Mouse (Mus musculus) adipocyte (in vitro differentiated cells): ENCODE measurements around the gene Uqcr11.

Experiments used
- DNase-seq: peaks from one replicate; pipeline ENCODE4 v3.0.0-alpha.2; 2016; ENCODE audit warnings: low spot score

The Uqcr11 gene

GRCm38 (mm10) chr10:80406684-80407501 lies at the start of gene Uqcr11:
Uqcr11 (minus strand) TSS chr10:80406830.
- peak; percentile 94 for DNase-seq

GRCm38 (mm10) chr10:80455697-80456096 lies 49.1 kb upstream of the Uqcr11 start:
- no peak for DNase-seq

GRCm38 (mm10) chr10:80454781-80455180 lies 48.2 kb upstream of the Uqcr11 start:
- DNase-seq = peak; percentile 74

GRCm38 (mm10) chr10:80453601-80454000 lies 47.0 kb upstream of the Uqcr11 start:
- no peak for DNase-seq

- no peak for DNase-seq
Measured at GRCm38 (mm10) chr10:80450599-80450998, 44.0 kb upstream of the Uqcr11 start.

- DNase-seq = peak; percentile 79
Measured at GRCm38 (mm10) chr10:80445898-80446601, 39.4 kb upstream of the Uqcr11 start.

GRCm38 (mm10) chr10:80445052-80445451 lies 38.4 kb upstream of the Uqcr11 start:
- DNase-seq = no peak

- no peak for DNase-seq
Measured at GRCm38 (mm10) chr10:80444339-80445045, 37.9 kb upstream of the Uqcr11 start.

GRCm38 (mm10) chr10:80443575-80444278 lies 37.1 kb upstream of the Uqcr11 start:
- no peak for DNase-seq

GRCm38 (mm10) chr10:80442989-80443388 lies 36.4 kb upstream of the Uqcr11 start:
- DNase-seq = no peak

GRCm38 (mm10) chr10:80441598-80441997 lies 35.0 kb upstream of the Uqcr11 start:
- no peak for DNase-seq

GRCm38 (mm10) chr10:80440031-80440430 lies 33.4 kb upstream of the Uqcr11 start:
- DNase-seq = no peak

GRCm38 (mm10) chr10:80437973-80438372 lies 31.3 kb upstream of the Uqcr11 start:
- no peak for DNase-seq

GRCm38 (mm10) chr10:80436276-80436675 lies 29.6 kb upstream of the Uqcr11 start:
- DNase-seq = no peak

GRCm38 (mm10) chr10:80435764-80436163 lies 29.1 kb upstream of the Uqcr11 start:
- peak; percentile 31 for DNase-seq

- no peak for DNase-seq
Measured at GRCm38 (mm10) chr10:80434823-80435222, 28.2 kb upstream of the Uqcr11 start.

GRCm38 (mm10) chr10:80434233-80434592 lies 27.6 kb upstream of the Uqcr11 start:
- DNase-seq = no peak

GRCm38 (mm10) chr10:80433513-80434232 lies 27.0 kb upstream of the Uqcr11 start, which contains the start of gene Tcf3:
Tcf3 (minus strand) TSS chr10:80433647.
- peak; percentile 98 for DNase-seq

- no peak for DNase-seq
Measured at GRCm38 (mm10) chr10:80432936-80433512, 26.4 kb upstream of the Uqcr11 start.

GRCm38 (mm10) chr10:80432387-80432785 lies 25.8 kb upstream of the Uqcr11 start:
- DNase-seq = no peak
